Mouse (Mus musculus) frontal cortex, adult 2 months (tissue): ENCODE measurements around the gene Olfr1155. TPM values are rescaled to one million over a fixed set of nuclear protein-coding genes. Genes with fewer than 3 reads are reported as not detected.

Experiments
- DNase-seq, 2 experiments: peaks; one replicate each; pipeline ENCODE4 v3.0.0; 2022; ENCODE audit warnings: low spot score in 1 of 2; ENCODE audit errors: extremely low spot score in 1 of 2
- polyA plus RNA-seq: library from polyadenylated mRNA; depleted of rRNA; stranded (reverse); fragments of >200 nt; gene quantifications from 2 replicates; pipeline ENCODE4 v1.2.3, GENCODE M21; 2012; rRNA removed

Olfr1155 gene
- polyA plus RNA-seq = not detected in 2 replicates

DNA sequence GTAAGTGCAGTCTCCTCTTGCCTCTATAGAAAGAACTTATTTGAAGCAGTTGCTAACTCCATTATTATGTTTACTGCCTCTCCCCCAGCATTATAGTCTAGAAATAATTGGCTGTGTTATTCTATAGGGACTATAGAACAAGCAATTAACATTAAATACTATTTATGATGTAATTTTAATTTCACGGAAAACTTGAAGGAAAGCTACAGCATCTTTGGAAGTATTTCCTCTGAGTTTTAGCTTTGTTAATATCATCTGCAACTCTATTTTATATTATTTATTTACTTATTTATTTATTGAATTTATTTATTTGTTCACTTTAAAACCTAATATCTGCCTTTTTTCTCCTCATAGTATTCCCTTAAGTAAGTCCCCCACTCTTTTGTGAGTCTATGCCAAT is at the start of gene Olfr1155:
Gene Olfr1155 (minus strand): TSS at position 101 of the 400 bp plus-strand sequence.
- no peak for DNase-seq

DNA sequence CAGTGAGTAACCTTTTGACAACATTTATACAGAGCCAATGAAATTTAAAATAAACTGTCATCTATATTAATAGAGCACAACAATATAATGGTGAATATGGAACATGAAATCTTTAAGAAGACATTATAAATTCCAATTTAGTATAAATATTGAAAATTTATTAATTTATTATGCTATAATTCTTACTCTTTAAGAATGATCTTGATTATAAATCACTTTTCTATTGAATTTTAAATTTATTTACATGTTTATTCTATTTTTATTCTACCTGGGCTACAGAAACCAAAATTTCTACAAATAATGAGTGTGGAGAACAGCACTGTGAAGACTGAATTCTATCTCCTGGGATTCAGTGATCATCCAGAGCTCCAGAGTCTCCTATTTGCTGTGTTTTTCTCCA is 44.9 kb upstream of the Olfr1155 start, which contains the start of gene Olfr1158:
Gene Olfr1158 (plus strand): TSS at position 301 of the 400 bp plus-strand sequence.
- DNase-seq = no peak

DNA sequence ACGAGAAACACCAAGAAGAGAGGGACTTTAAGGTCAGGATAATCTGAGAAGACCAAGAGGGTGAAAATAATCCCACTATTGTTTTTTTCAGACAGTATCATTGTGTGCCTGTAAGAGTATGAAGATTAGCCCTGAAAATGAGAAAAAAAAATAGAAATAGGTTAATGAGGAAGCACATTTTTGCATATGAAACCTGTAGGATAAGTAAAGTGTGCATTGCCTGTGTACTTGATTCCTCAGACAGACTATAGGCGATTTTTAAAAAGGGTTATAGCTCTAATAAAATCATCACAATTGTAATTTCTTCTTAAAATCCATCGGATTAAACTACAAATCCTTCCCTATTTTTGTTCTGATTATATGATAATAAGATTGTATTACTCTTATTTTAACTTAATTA is 29.6 kb upstream of the Olfr1155 start, which contains the start of gene Olfr74:
Gene Olfr74 (minus strand): TSS at position 101 of the 400 bp plus-strand sequence.
- no peak for DNase-seq

DNA sequence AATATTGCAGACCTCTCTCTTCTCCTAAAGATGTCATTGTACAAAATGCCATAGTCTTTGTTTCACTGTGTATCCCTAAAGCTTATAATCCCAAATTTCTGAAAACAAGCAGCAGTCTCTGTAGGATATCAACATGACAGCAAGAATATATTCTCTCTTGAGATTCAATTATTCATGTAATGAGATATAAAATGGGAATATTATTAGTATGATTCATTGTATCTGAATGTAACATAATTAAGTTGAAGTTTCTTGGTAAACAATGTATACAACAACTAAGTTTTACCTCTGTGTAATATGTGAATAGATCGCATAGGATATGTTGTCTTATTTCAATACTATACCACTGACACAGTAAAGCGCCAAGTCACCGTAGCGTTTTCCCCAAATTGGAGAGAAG is 23.3 kb upstream of the Olfr1155 start, which contains the start of gene Olfr1157:
Gene Olfr1157 (minus strand): TSS at position 101 of the 400 bp plus-strand sequence.
- DNase-seq = no peak

DNA sequence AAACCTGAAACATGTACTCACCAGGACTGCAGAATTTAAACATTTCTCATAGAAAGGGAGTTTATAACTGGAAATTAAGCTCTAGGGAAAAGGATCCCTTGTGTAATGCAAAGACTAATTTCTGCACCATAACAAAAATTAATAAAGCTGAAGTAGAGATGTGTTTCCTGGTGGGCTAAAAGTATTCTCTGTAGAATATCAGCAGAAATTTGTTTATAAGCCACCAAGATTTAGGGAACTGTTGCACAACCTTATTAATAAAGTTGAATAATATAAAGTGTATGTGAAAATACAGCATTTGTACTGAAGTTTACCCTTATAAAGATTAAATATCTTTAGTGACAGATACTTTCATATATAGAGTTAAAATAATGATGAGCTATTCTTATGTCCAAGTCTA is 8.1 kb upstream of the Olfr1155 start, which contains the start of gene Olfr1156:
Gene Olfr1156 (minus strand): TSS at position 101 of the 400 bp plus-strand sequence.
- DNase-seq = no peak

DNA sequence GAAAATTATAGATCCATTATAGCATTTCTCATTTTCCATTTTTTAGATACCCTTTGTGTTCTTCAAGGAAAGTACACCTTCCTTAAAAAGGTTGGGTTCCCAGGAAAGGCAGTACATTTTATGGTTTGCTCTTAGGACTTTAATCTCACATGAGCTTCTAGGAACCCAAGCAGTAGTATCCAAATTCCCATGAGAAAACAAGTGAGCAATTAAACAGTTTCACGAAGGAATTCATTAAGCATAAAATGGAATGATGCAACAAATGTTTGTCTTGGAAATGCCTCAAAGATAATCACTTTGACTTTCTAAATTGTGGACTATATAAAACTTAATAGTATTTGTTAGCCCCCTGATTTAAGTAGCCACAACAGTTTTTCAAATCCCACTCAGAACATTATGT is 39.9 kb downstream of the Olfr1155 start, which contains the start of gene Olfr1154:
Gene Olfr1154 (minus strand): TSS at position 101 of the 400 bp plus-strand sequence.
- no peak for DNase-seq

DNA sequence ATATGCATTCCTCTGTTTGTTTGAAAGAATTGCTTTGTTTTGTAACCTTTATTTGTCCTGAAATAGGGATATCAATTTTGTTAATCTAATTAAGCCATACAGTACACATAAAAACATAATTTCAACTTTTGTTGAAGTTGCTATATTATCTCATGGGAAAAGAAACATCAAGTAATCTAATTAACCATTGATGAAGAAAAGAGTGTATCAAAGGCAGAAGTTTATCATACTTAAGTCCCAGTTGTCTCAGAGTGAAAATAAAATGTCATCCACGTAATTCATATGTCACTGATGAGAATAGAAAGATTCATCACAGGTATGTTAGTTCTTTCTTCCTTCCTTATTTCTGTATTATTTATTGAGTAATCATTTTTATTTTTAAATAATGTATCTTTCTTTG is 50.3 kb downstream of the Olfr1155 start, which contains the start of gene Olfr1153:
Gene Olfr1153 (plus strand): TSS at position 301 of the 400 bp plus-strand sequence.
- DNase-seq = no peak

Other genes with a start within 250 kb of the Olfr1155 start
- 0.02 TPM in 1 of 2 replicates, not detected in the other for gene Olfr1137, start 232.0 kb downstream of the Olfr1155 start, polyA plus RNA-seq
- not detected in 2 replicates for gene Olfr1138, start 205.2 kb downstream of the Olfr1155 start, polyA plus RNA-seq
- 0.13 TPM in 1 of 2 replicates, not detected in the other for gene Olfr1140, start 201.4 kb downstream of the Olfr1155 start, polyA plus RNA-seq
- not detected in 2 replicates for gene Olfr1141, start 191.1 kb downstream of the Olfr1155 start, polyA plus RNA-seq
- gene Olfr152, start 165.7 kb downstream of the Olfr1155 start, polyA plus RNA-seq = 0.11 TPM in 1 of 2 replicates, not detected in the other
- gene Olfr1143, start 144.5 kb downstream of the Olfr1155 start, polyA plus RNA-seq = not detected in 2 replicates
- gene Olfr1145, start 135.3 kb downstream of the Olfr1155 start, polyA plus RNA-seq = not detected in 2 replicates
- gene Olfr1148, start 114.6 kb downstream of the Olfr1155 start, polyA plus RNA-seq = not detected in 2 replicates
- gene Olfr1150-ps1, start 101.1 kb downstream of the Olfr1155 start, polyA plus RNA-seq = not detected in 2 replicates
- not detected in 2 replicates for gene Olfr1151, start 89.3 kb downstream of the Olfr1155 start, polyA plus RNA-seq
- gene Olfr1152, start 78.6 kb downstream of the Olfr1155 start, polyA plus RNA-seq = not detected in 2 replicates
- gene Olfr1153, start 50.2 kb downstream of the Olfr1155 start, polyA plus RNA-seq = not detected in 2 replicates
- not detected in 2 replicates for gene Olfr1154, start 40.0 kb downstream of the Olfr1155 start, polyA plus RNA-seq
- gene Olfr1156, start 8.0 kb upstream of the Olfr1155 start, polyA plus RNA-seq = not detected in 2 replicates
- not detected in 2 replicates for gene Olfr1157, start 23.2 kb upstream of the Olfr1155 start, polyA plus RNA-seq
- gene Olfr74, start 29.5 kb upstream of the Olfr1155 start, polyA plus RNA-seq = not detected in 2 replicates
- not detected in 2 replicates for gene Olfr1158, start 45.0 kb upstream of the Olfr1155 start, polyA plus RNA-seq
- gene Olfr1160, start 63.1 kb upstream of the Olfr1155 start, polyA plus RNA-seq = 0.02 TPM in 1 of 2 replicates, not detected in the other
- gene Olfr1161, start 77.6 kb upstream of the Olfr1155 start, polyA plus RNA-seq = not detected in 2 replicates
- not detected in 2 replicates for gene Olfr73, start 92.6 kb upstream of the Olfr1155 start, polyA plus RNA-seq
- not detected in 2 replicates for gene Olfr1162, start 106.0 kb upstream of the Olfr1155 start, polyA plus RNA-seq
- gene Olfr1163, start 126.7 kb upstream of the Olfr1155 start, polyA plus RNA-seq = not detected in 2 replicates
- gene Olfr1164, start 148.8 kb upstream of the Olfr1155 start, polyA plus RNA-seq = not detected in 2 replicates
- gene Olfr1166, start 183.1 kb upstream of the Olfr1155 start, polyA plus RNA-seq = not detected in 2 replicates
- gene Olfr1167, start 210.1 kb upstream of the Olfr1155 start, polyA plus RNA-seq = not detected in 2 replicates
- not detected in 2 replicates for gene Olfr1168, start 236.7 kb upstream of the Olfr1155 start, polyA plus RNA-seq